Comparison of ENCODE assay signal across 8 mouse cellular contexts in genomic region chr10:12866971-12867732, GRCm38 (mm10). TPM values are rescaled to one million over a fixed set of nuclear protein-coding genes. Genes with fewer than 3 reads are reported as not detected.
DNase-seq lines count a peak whose midpoint lies in the region; ATAC-seq and TF ChIP-seq lines count a peak whose summit lies in the region.

No protein-coding gene starts in this region.

- H3K79me2 ChIP-seq in CH12.LX (replicated peaks; ENCODE audit: control insufficient read depth, extremely low read depth, insufficient read depth, poor library complexity, severe bottlenecking), result no peaks in the 10 kb centered on the region

- TF ChIP-seq POLR2A in CH12.LX (IDR thresholded peaks at IDR 0.05; ENCODE audit: low read depth, low read length), result no peak

- TF ChIP-seq EP300 in CH12.LX (IDR thresholded peaks at IDR 0.05; ENCODE audit: low read length), result peak; percentile 63
- TF ChIP-seq EP300 in heart, postnatal 0 days (IDR thresholded peaks at IDR 0.05; ENCODE audit: low read depth), result no peak

- no peaks in the 10 kb centered on the region for H3K9me3 ChIP-seq in CH12.LX (replicated peaks; ENCODE audit: low read length)
- H3K9me3 ChIP-seq in embryonic facial prominence, embryonic 10.5 days, result no peaks in the 10 kb centered on the region
- H3K9me3 ChIP-seq in heart, postnatal 0 days (replicated peaks; ENCODE audit: control insufficient read depth, low read length), result no peaks in the 10 kb centered on the region
- no peaks in the 10 kb centered on the region for H3K9me3 ChIP-seq in limb, embryonic 10.5 days (replicated peaks)

- peaks cover 6 to 21% of the 10 kb centered on the region in 2 experiments; a peak in 2 of 4 replicates for H3K4me1 ChIP-seq in CH12.LX (ENCODE audit: control insufficient read depth in 1 of 2, insufficient read depth in 2 of 2)
- H3K4me1 ChIP-seq in embryonic facial prominence, embryonic 10.5 days, result peaks cover 15% of the 10 kb centered on the region
- 0 out of 2 replicates have a peak, but pooled peaks cover 4% of the 10 kb centered on the region for H3K4me1 ChIP-seq in heart, postnatal 0 days (ENCODE audit: control insufficient read depth, insufficient read depth)
- H3K4me1 ChIP-seq in limb, embryonic 10.5 days, result peaks cover 23% of the 10 kb centered on the region

- 3% methylated on average over 28 of the region's 28 CpGs for WGBS in embryonic facial prominence, embryonic 10.5 days
- WGBS in heart, postnatal 0 days, result 2% methylated on average over 28 of the region's 28 CpGs
- 2% methylated on average over 28 of the region's 28 CpGs for WGBS in limb, embryonic 10.5 days

- dilution Hi-C loops in CH12.LX (cut with MboI; ENCODE audit: extremely low pct_ligation_motif_present, extremely low pct_unique_long_range_greater_than_20kb, low sequenced_read_pairs), result no loop called here

- no peak overlapping the region for H3K27ac ChIP-seq in CH12.LX (ENCODE audit: insufficient read depth, low read depth)
- H3K27ac ChIP-seq in embryonic facial prominence, embryonic 10.5 days (replicated peaks), result peak overlapping the region; percentile 96
- H3K27ac ChIP-seq in heart, postnatal 0 days (ENCODE audit: low read depth), result peak overlapping the region; percentile 96
- peak overlapping the region; percentile 99 for H3K27ac ChIP-seq in limb, embryonic 10.5 days

- peak; percentile 8 for TF ChIP-seq RAD21 in CH12.LX (IDR thresholded peaks at IDR 0.05; ENCODE audit: low read depth, low read length)

- peak overlapping the region in 2 of 3 experiments; percentile 13 to 66 for H3K4me3 ChIP-seq in CH12.LX (replicated peaks in 1 of 3; ENCODE audit: low read depth in 2 of 3, low read length in 2 of 3, poor library complexity in 1 of 3)
- H3K4me3 ChIP-seq in embryonic facial prominence, embryonic 10.5 days, result peak overlapping the region; percentile 79
- H3K4me3 ChIP-seq in heart, postnatal 0 days (ENCODE audit: low read depth, low read length), result peak overlapping the region; percentile 73
- H3K4me3 ChIP-seq in limb, embryonic 10.5 days, result peak overlapping the region; percentile 83

- H3K4me2 ChIP-seq in CH12.LX (ENCODE audit: insufficient read depth, low read depth, poor library complexity, severe bottlenecking), result peak overlapping the region; percentile 79
- H3K4me2 ChIP-seq in heart, postnatal 0 days (ENCODE audit: low read depth, low read length), result peak overlapping the region; percentile 94

- DNase-seq in CH12.LX (ENCODE audit: extremely low read depth), result peak; percentile 76
- DNase-seq in adrenal gland, adult 18-20 months (ENCODE audit: low spot score in 2 of 2), result peak; percentile 41 to 44
- DNase-seq in embryonic facial prominence, embryonic 10.5 days (ENCODE audit: low spot score), result peak; percentile 63
- DNase-seq in heart, postnatal 0 days (ENCODE audit: low spot score), result peak; percentile 75
- DNase-seq in limb, embryonic 10.5 days (ENCODE audit: low spot score), result peak; percentile 57
- peak; percentile 54 for DNase-seq in mesoderm, embryonic 11.5 days (ENCODE audit: low read depth, low spot score)
- peak; percentile 87 for DNase-seq in splenic B cell, adult 2 months (ENCODE audit: low read depth, low spot score)
- DNase-seq in c-Kit-positive CD71-positive TER-119-positive erythroid progenitor cells, embryonic 14.5 days (ENCODE audit: low spot score), result no peak

- no peaks in the 10 kb centered on the region for H3K36me3 ChIP-seq in CH12.LX (replicated peaks in 1 of 2; ENCODE audit: control insufficient read depth in 1 of 2, insufficient read depth in 1 of 2, low read length in 1 of 2)
- no peaks in the 10 kb centered on the region for H3K36me3 ChIP-seq in embryonic facial prominence, embryonic 10.5 days (replicated peaks)
- H3K36me3 ChIP-seq in heart, postnatal 0 days (replicated peaks; ENCODE audit: control insufficient read depth, insufficient read depth, low read length), result no peaks in the 10 kb centered on the region
- no peaks in the 10 kb centered on the region for H3K36me3 ChIP-seq in limb, embryonic 10.5 days
- no peaks in the 10 kb centered on the region for H3K36me3 ChIP-seq in splenic B cell, adult 2 months (ENCODE audit: control insufficient read depth, insufficient read depth, low read length, poor library complexity, severe bottlenecking)

- peaks cover 32% of the 10 kb centered on the region for H3K27me3 ChIP-seq in CH12.LX (replicated peaks)
- H3K27me3 ChIP-seq in embryonic facial prominence, embryonic 10.5 days (replicated peaks; ENCODE audit: low read depth, poor library complexity, severe bottlenecking), result no peaks in the 10 kb centered on the region
- no peaks in the 10 kb centered on the region for H3K27me3 ChIP-seq in heart, postnatal 0 days (ENCODE audit: control insufficient read depth, insufficient read depth, low read length)
- H3K27me3 ChIP-seq in limb, embryonic 10.5 days (ENCODE audit: low read depth, poor library complexity, severe bottlenecking), result 0 out of 2 replicates have a peak, but pooled peaks cover 3% of the 10 kb centered on the region
- no peaks in the 10 kb centered on the region for H3K27me3 ChIP-seq in splenic B cell, adult 2 months (ENCODE audit: control insufficient read depth, insufficient read depth, low read length, poor library complexity, severe bottlenecking)

- H3K9ac ChIP-seq in CH12.LX (ENCODE audit: insufficient read depth, low read depth), result no peak overlapping the region
- peak overlapping the region; percentile 82 for H3K9ac ChIP-seq in heart, postnatal 0 days (replicated peaks; ENCODE audit: low read depth, low read length)

- in situ Hi-C loops in CH12.LX (cut with MboI; ENCODE audit: low pct_ligation_motif_present, low pct_unique_long_range_greater_than_20kb, low sequenced_read_pairs), result no loop called here

- peak in 1 of 2 experiments; percentile 51; a peak in 2 of 4 replicates for TF ChIP-seq CTCF in CH12.LX (conservative IDR thresholded peaks at IDR 0.05 in 1 of 2, IDR thresholded peaks at IDR 0.05 in 1 of 2; ENCODE audit: low read depth in 2 of 2, low read length in 2 of 2)
- TF ChIP-seq CTCF in heart, postnatal 0 days (IDR thresholded peaks at IDR 0.05; ENCODE audit: low read depth), result peak; percentile 30

- peak; percentile 35 for ATAC-seq in heart, postnatal 0 days (ENCODE audit: insufficient read depth, low read depth)

TF ChIP-seq in CH12.LX, 34 proteins besides CTCF, POLR2A, EP300 and RAD21 (continues in another document):
- TF ChIP-seq NRF1 (IDR thresholded peaks at IDR 0.05; ENCODE audit: low read depth, low read length) (peak; percentile 37; the same call in 1 of the 2 replicates), MXI1 (IDR thresholded peaks at IDR 0.05; ENCODE audit: low read depth, low read length) (no peak; the same call in 1 of the 2 replicates), MEF2A (IDR thresholded peaks at IDR 0.05; ENCODE audit: borderline replicate concordance, low read depth, low read length) (no peak), TCF12 (IDR thresholded peaks at IDR 0.05; ENCODE audit: low read depth, low read length) (peak; percentile 50; the same call in 1 of the 2 replicates), SMC3 (IDR thresholded peaks at IDR 0.05; ENCODE audit: low read depth, low read length) (peak; percentile 15), MAZ (IDR thresholded peaks at IDR 0.05; ENCODE audit: low read depth, low read length) (no peak), ZNF384 (IDR thresholded peaks at IDR 0.05; ENCODE audit: low read depth, low read length) (no peak), ZMIZ1 (IDR thresholded peaks at IDR 0.05; ENCODE audit: low read depth, low read length) (no peak), UBTF (IDR thresholded peaks at IDR 0.05; ENCODE audit: low read depth, low read length) (no peak), MAFK (IDR thresholded peaks at IDR 0.05; ENCODE audit: insufficient replicate concordance, low read length) (no peak), USF1 (IDR thresholded peaks at IDR 0.05; ENCODE audit: low read depth, low read length) (no peak), PAX5 (IDR thresholded peaks at IDR 0.05; ENCODE audit: low read length) (no peak), ELF1 (IDR thresholded peaks at IDR 0.05; ENCODE audit: low read depth, low read length) (no peak), CHD1 (IDR thresholded peaks at IDR 0.05; ENCODE audit: low read depth, low read length) (no peak), CHD2 (IDR thresholded peaks at IDR 0.05; ENCODE audit: low read length) (no peak), KAT2A (IDR thresholded peaks at IDR 0.05; ENCODE audit: insufficient replicate concordance, low read length) (no peak), HCFC1 (IDR thresholded peaks at IDR 0.05; ENCODE audit: low read depth, low read length) (no peak), RCOR1 (conservative IDR thresholded peaks at IDR 0.05; ENCODE audit: low read depth, low read length) (no peak), USF2 (conservative IDR thresholded peaks at IDR 0.05; ENCODE audit: low read depth, low read length) (no peak), GABPA (IDR thresholded peaks at IDR 0.05; ENCODE audit: insufficient replicate concordance, low read depth, low read length) (no peak), E2F4 (IDR thresholded peaks at IDR 0.05; ENCODE audit: insufficient replicate concordance, low read depth, low read length) (no peak), BHLHE40 (IDR thresholded peaks at IDR 0.05; ENCODE audit: low read depth, low read length) (no peak), JUND (conservative IDR thresholded peaks at IDR 0.05; ENCODE audit: low read depth, low read length) (no peak), SIN3A (IDR thresholded peaks at IDR 0.05; ENCODE audit: low read length) (no peak), POLR2AphosphoS2 (IDR thresholded peaks at IDR 0.05; ENCODE audit: low read depth, low read length) (no peak), IRF4 (IDR thresholded peaks at IDR 0.05; ENCODE audit: low read depth, low read length) (peak; percentile 81), MAX (IDR thresholded peaks at IDR 0.05; ENCODE audit: low read length) (no peak), NELFE (IDR thresholded peaks at IDR 0.05; ENCODE audit: low read depth, low read length) (no peak), TBP (conservative IDR thresholded peaks at IDR 0.05; ENCODE audit: low read depth, low read length) (no peak), JUN (IDR thresholded peaks at IDR 0.05; ENCODE audit: insufficient read depth, low read depth, low read length) (no peak), ETS1 (conservative IDR thresholded peaks at IDR 0.05; ENCODE audit: low read depth, low read length) (peak; percentile 60)

RNA-seq across cellular contexts. Expression of gene Utrn, which starts 2.0 kb away (rescaled TPM):
- total RNA-seq in CH12.LX (2012; rRNA removed) (0.42 and 1.1 TPM in 2 replicates), CH12.LX (2014; rRNA removed) (0.46 and 0.67 TPM in 2 replicates)
- polyA plus RNA-seq in CH12.LX (2012; ENCODE audit: insufficient read length, low read depth), result 0.30 and 0.31 TPM in 2 replicates
- total RNA-seq in adrenal gland, adult 18-20 months (2021), result 10 to 100 TPM; 73.1 to 79.5 TPM
- polyA plus RNA-seq in embryonic facial prominence, embryonic 10.5 days (2016; fragmentation: Nextera tagmentation; extraction: Ambion mirVana), result 58.8 and 63.8 TPM in 2 replicates
- 50.3 and 61.6 TPM in 2 replicates for total RNA-seq in heart, postnatal 0 days (2014; rRNA removed; ENCODE audit: low replicate concordance)
- polyA plus RNA-seq in heart, postnatal 0 days (2015; fragmentation: Nextera tagmentation; extraction: Ambion mirVana), result 47.3 and 48.4 TPM in 2 replicates
- polyA plus RNA-seq in limb, embryonic 10.5 days (2016; fragmentation: Nextera tagmentation; extraction: Ambion mirVana), result 40.2 and 49.0 TPM in 2 replicates

Comparison
In these comparisons a context has a peak if more than half of its experiments do, and no peak if none do; other contexts are left out.
1. RNA of gene Utrn, which starts 2.0 kb away (polyA plus RNA-seq): 58.8 to 63.8 TPM in embryonic facial prominence, embryonic 10.5 days, 40.2 to 49.0 TPM in limb, embryonic 10.5 days and 47.3 to 48.4 TPM in heart, postnatal 0 days; 0.30 to 0.31 TPM in CH12.LX; every median in the first group is over 10 times any median in the second.
2. Peak in every context shown above with its lines, with median percentiles within 50 percentile points of each other: H3K4me3 ChIP-seq.